Mouse (Mus musculus) embryonic facial prominence, embryonic 11.5 days (tissue): ENCODE results near the gene Sncb. TPM values are rescaled to one million over a fixed set of nuclear protein-coding genes. Genes with fewer than 3 reads are reported as not detected.

Experiments used
- ATAC-seq: fragments of 200-750 bp; cut with Nextera tagmentation; replicated peaks from 2 replicates; pipeline ENCODE4 v1.8.0; 2017; ENCODE audit warnings: low read depth; ENCODE audit not compliant: insufficient number of reproducible peaks, low FRiP score, low TSS enrichment
- DNase-seq: peaks from one replicate; pipeline ENCODE4 v3.0.0-alpha.2; 2015; ENCODE audit warnings: low spot score
- H3K27ac ChIP-seq: fragments of 300-500 bp; sonication (generic); replicated peaks from 2 replicates; pipeline ENCODE4 v1.5.1; 2014; ENCODE audit warnings: mild to moderate bottlenecking, low read depth, low read length, control low read depth
- H3K27me3 ChIP-seq: fragments of 300-500 bp; sonication (generic); 2 replicates; pipeline ENCODE4 v1.6.1; 2014; ENCODE audit warnings: mild to moderate bottlenecking, low read length, moderate library complexity, mixed read lengths; ENCODE audit not compliant: control insufficient read depth, insufficient read depth
- H3K36me3 ChIP-seq: fragments of 300-500 bp; sonication (generic); replicated peaks from 2 replicates; pipeline ENCODE4 v1.6.1; 2014; ENCODE audit warnings: low read depth, mild to moderate bottlenecking, low read length, moderate library complexity, mixed read lengths; ENCODE audit not compliant: control insufficient read depth, insufficient read depth
- H3K4me1 ChIP-seq: fragments of 300-500 bp; sonication (generic); 2 replicates; pipeline ENCODE4 v1.6.1; 2014; ENCODE audit warnings: low read length, mixed read lengths; ENCODE audit not compliant: control insufficient read depth, insufficient read depth
- H3K4me2 ChIP-seq: fragments of 300-500 bp; sonication (generic); 2 replicates; pipeline ENCODE4 v1.6.1; 2014; ENCODE audit warnings: low read depth, mild to moderate bottlenecking, control low read depth, low read length, moderate library complexity
- H3K4me3 ChIP-seq: fragments of 300-500 bp; sonication (generic); 2 replicates; pipeline ENCODE4 v1.5.1; 2014; ENCODE audit warnings: low read depth, low read length, control low read depth
- H3K9ac ChIP-seq: fragments of 300-500 bp; sonication (generic); replicated peaks from 2 replicates; pipeline ENCODE4 v1.6.1; 2014; ENCODE audit warnings: mild to moderate bottlenecking, control low read depth, low read length
- H3K9me3 ChIP-seq: fragments of 300-500 bp; sonication (generic); replicated peaks from 2 replicates; pipeline ENCODE4 v1.6.1; 2016; ENCODE audit warnings: mild to moderate bottlenecking, low read length, inconsistent platforms, mixed read lengths; ENCODE audit not compliant: control insufficient read depth
- WGBS: fragments of 180-500 bp; shearing (Covaris S2); extraction: QIAGEN DNeasy Blood & Tissue Kit; methylation state at CpG from one replicate; pipeline ENCODE4 v1.1.7; 2014; 5-methylcytosine and 5-hydroxymethylcytosine counted together
- polyA plus RNA-seq: library from polyadenylated mRNA; unstranded; fragments of >200 nt; fragmentation: Nextera tagmentation; extraction: Ambion mirVana; gene quantifications from 2 replicates; pipeline ENCODE4 v1.2.1, GENCODE M21; 2014

Gene Sncb
- polyA plus RNA-seq, 1 experiment from 2014 or later, result 0.46 TPM

GRCm38 (mm10) chr13:54757093-54757830 is 9.1 kb downstream of the Sncb start:
- DNase-seq (no peak), ATAC-seq (no peak)
- Histone ChIP-seq H3K4me1 (0 out of 2 replicates have a peak, but pooled peaks cover 2% of the 10 kb centered on the region), H3K4me2 (peak overlapping the region; percentile 76), H3K27ac (no peak overlapping the region), H3K27me3 (peaks cover 2% of the 10 kb centered on the region; the same call in 1 of the 2 replicates), H3K4me3 (no peak overlapping the region), H3K9me3 (no peaks in the 10 kb centered on the region), H3K36me3 (no peaks in the 10 kb centered on the region), H3K9ac (no peak overlapping the region)
- 43% methylated on average over 10 of the region's 10 CpGs for WGBS

GRCm38 (mm10) chr13:54756156-54756712 is 10.2 kb downstream of the Sncb start:
- ATAC-seq (no peak), DNase-seq (no peak)
- Histone ChIP-seq H3K27ac (no peak overlapping the region), H3K9me3 (no peaks in the 10 kb centered on the region), H3K4me3 (no peak overlapping the region), H3K4me2 (no peak overlapping the region), H3K36me3 (no peaks in the 10 kb centered on the region), H3K27me3 (no peaks in the 10 kb centered on the region), H3K4me1 (0 out of 2 replicates have a peak, but pooled peaks cover 2% of the 10 kb centered on the region), H3K9ac (no peak overlapping the region)
- WGBS, result 85% methylated on average over 8 of the region's 8 CpGs

GRCm38 (mm10) chr13:54755201-54755830 is 11.1 kb downstream of the Sncb start:
- H3K4me3 ChIP-seq, result no peak overlapping the region
- no peak overlapping the region for H3K9ac ChIP-seq
- DNase-seq (no peak), ATAC-seq (no peak)
- 0 out of 2 replicates have a peak, but pooled peaks cover 2% of the 10 kb centered on the region for H3K4me1 ChIP-seq
- H3K9me3 ChIP-seq, result no peaks in the 10 kb centered on the region
- H3K27me3 ChIP-seq, result peaks cover 3% of the 10 kb centered on the region
- no peak overlapping the region for H3K27ac ChIP-seq
- 23% methylated on average over 9 of the region's 9 CpGs for WGBS
- no peak overlapping the region for H3K4me2 ChIP-seq
- no peaks in the 10 kb centered on the region for H3K36me3 ChIP-seq

DNA sequence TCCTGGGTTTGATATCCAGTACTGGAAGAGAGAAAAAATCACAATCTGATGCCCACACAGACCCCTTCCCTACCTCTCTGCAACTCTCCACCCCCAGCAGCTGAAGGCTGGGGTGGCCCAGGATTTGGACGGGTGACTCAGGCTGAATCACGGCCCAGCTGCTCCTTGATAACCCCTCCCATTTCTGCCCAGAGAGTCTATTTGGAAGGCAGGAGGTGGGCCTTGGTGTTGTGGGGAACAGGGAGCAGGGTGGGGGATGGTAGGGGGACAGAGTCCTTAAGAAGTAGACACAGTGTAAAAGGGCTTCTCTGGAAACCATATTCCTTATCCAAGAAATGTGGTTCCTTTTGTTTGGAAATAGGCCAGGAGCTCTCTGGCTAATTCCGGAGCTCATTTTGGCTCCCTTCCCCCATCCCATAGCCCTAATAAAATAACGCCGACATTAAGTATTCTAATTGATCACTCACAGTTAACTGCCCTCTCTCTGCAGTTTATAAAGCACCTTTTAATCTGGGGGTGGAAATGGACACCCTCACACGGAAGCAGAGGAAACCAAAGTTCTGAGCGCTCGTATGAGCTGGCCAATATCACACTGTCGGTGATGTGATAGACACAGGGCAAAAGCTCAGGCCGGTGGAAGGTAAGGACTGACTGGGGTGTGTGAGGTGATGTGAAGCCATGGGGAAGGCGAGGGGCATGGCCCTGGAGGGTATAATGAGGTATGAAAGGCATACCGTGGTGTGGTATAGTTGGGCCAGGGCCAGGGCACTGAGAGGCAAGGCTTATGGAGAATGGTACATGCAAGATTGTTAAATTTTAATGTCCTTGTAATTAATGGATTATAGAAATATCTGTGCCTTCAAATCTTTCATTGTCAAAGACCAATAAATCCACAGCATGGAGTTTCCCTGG is 12.0 kb downstream of the Sncb start:
- no peak overlapping the region for H3K4me3 ChIP-seq
- DNase-seq (no peak), ATAC-seq (no peak)
- H3K4me2 ChIP-seq, result no peak overlapping the region
- H3K27me3 ChIP-seq, result peaks cover 12% of the 10 kb centered on the region
- WGBS, result 49% methylated on average over 12 of the region's 12 CpGs
- H3K9ac ChIP-seq, result no peak overlapping the region
- H3K27ac ChIP-seq, result no peak overlapping the region
- no peaks in the 10 kb centered on the region for H3K9me3 ChIP-seq
- no peaks in the 10 kb centered on the region for H3K36me3 ChIP-seq
- 0 out of 2 replicates have a peak, but pooled peaks cover 2% of the 10 kb centered on the region for H3K4me1 ChIP-seq

- H3K36me3 ChIP-seq, result no peaks in the 10 kb centered on the region
- ATAC-seq, result no peak
- H3K27ac ChIP-seq, result no peak overlapping the region
- 61% methylated on average over 6 of the region's 6 CpGs for whole genome bisulfite sequencing
- no peak for DNase-seq
- no peak overlapping the region for H3K9ac ChIP-seq
- 0 out of 2 replicates have a peak, but pooled peaks cover 2% of the 10 kb centered on the region for H3K4me1 ChIP-seq
- no peak overlapping the region for H3K4me2 ChIP-seq
- peaks cover 15% of the 10 kb centered on the region for H3K27me3 ChIP-seq
- H3K4me3 ChIP-seq, result no peak overlapping the region
- H3K9me3 ChIP-seq, result no peaks in the 10 kb centered on the region
Measured at GRCm38 (mm10) chr13:54753733-54754132, 12.7 kb downstream of the Sncb start.

- Histone ChIP-seq H3K4me1 (0 out of 2 replicates have a peak, but pooled peaks cover under 1% of the 10 kb centered on the region), H3K27me3 (peaks cover 22% of the 10 kb centered on the region), H3K36me3 (no peaks in the 10 kb centered on the region), H3K9me3 (no peaks in the 10 kb centered on the region), H3K27ac (no peak overlapping the region), H3K4me2 (no peak overlapping the region), H3K9ac (no peak overlapping the region), H3K4me3 (no peak overlapping the region)
- 73% methylated on average over 10 of the region's 10 CpGs for WGBS
- ATAC-seq (no peak), DNase-seq (no peak)
Measured at GRCm38 (mm10) chr13:54752656-54753055, 13.7 kb downstream of the Sncb start.

- no peak overlapping the region for H3K4me3 ChIP-seq
- DNase-seq, result peak; percentile 76
- H3K9ac ChIP-seq, result no peak overlapping the region
- H3K36me3 ChIP-seq, result no peaks in the 10 kb centered on the region
- H3K27me3 ChIP-seq, result peaks cover 25% of the 10 kb centered on the region
- H3K4me2 ChIP-seq, result no peak overlapping the region
- no peaks in the 10 kb centered on the region for H3K4me1 ChIP-seq
- H3K9me3 ChIP-seq, result no peaks in the 10 kb centered on the region
- no peak for ATAC-seq
- no peak overlapping the region for H3K27ac ChIP-seq
- 3% methylated on average over 8 of the region's 8 CpGs for WGBS
Measured at GRCm38 (mm10) chr13:54750699-54751098, 15.7 kb downstream of the Sncb start.
